8 mouse cellular contexts compared by ENCODE assay signal in the genomic region with DNA sequence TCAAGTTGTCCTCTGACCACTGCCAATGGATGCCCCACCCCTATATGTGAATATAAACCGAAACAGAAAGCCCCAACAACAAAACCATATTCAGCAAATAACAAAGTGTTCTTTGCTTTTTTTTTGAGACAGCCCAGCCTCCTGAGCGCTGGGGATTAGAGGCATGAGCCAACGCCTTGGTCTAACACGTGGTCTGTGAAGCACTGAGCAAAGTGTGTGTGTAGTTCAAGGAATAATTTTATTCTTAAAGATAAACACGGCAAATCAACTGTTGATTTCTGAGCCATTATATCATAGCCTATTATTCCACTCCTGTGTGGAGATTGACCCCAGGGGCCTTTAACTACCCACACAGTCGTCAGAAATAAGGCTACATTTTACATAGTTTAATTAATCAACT. TPM values are rescaled to one million over a fixed set of nuclear protein-coding genes. Genes with fewer than 3 reads are reported as not detected.
DNase-seq lines count a peak whose midpoint lies in the region; ATAC-seq and TF ChIP-seq lines count a peak whose summit lies in the region.

No protein-coding gene starts in this region.

- no peak overlapping the region for H3K9ac ChIP-seq in heart, embryonic 11.5 days (ENCODE audit: low read depth, low read length)
- H3K9ac ChIP-seq in forebrain, embryonic 16.5 days (replicated peaks; ENCODE audit: low read depth, low read length) = no peak overlapping the region

- intact Hi-C loops in heart, postnatal 10 days (cut with DNase I) = no loop called here
- intact Hi-C loops in left cerebral cortex, postnatal 4 days (cut with DNase I) = no loop called here

- no peak for TF ChIP-seq CTCF in E14TG2a.4 (conservative IDR thresholded peaks at IDR 0.05; ENCODE audit: low read length)
- no peak for TF ChIP-seq CTCF in thymus, adult 2 months (IDR thresholded peaks at IDR 0.05; ENCODE audit: borderline replicate concordance, control insufficient read depth, extremely low read depth, insufficient read depth, low read length, poor library complexity)

- H3K4me3 ChIP-seq in heart, embryonic 11.5 days (ENCODE audit: low read depth, low read length) = no peak overlapping the region
- peak overlapping the region; percentile 96 for H3K4me3 ChIP-seq in E14TG2a.4 (replicated peaks; ENCODE audit: low read length)
- H3K4me3 ChIP-seq in forebrain, embryonic 16.5 days (replicated peaks; ENCODE audit: low read length) = peak overlapping the region; percentile 55
- peak overlapping the region; percentile 77 for H3K4me3 ChIP-seq in midbrain, embryonic 10.5 days
- no peak overlapping the region for H3K4me3 ChIP-seq in thymus, adult 2 months (ENCODE audit: control insufficient read depth, insufficient read depth, low read length)

- 89% methylated on average over 6 of the region's 6 CpGs for WGBS in heart, embryonic 11.5 days (ENCODE audit: insufficient replicate concordance)
- WGBS in forebrain, embryonic 16.5 days = 65% methylated on average over 6 of the region's 6 CpGs
- 80% methylated on average over 6 of the region's 6 CpGs for WGBS in midbrain, embryonic 10.5 days
- 60% methylated on average over 6 of the region's 6 CpGs for WGBS in thymus, adult 2 months

- H3K27ac ChIP-seq in heart, embryonic 11.5 days (ENCODE audit: low read depth, low read length) = no peak overlapping the region
- no peak overlapping the region for H3K27ac ChIP-seq in forebrain, embryonic 16.5 days (ENCODE audit: low read length)
- no peak overlapping the region for H3K27ac ChIP-seq in midbrain, embryonic 10.5 days (replicated peaks)
- H3K27ac ChIP-seq in thymus, adult 2 months (ENCODE audit: control insufficient read depth, insufficient read depth, low read length) = no peak overlapping the region

- H3K36me3 ChIP-seq in heart, embryonic 11.5 days (ENCODE audit: control insufficient read depth, insufficient read depth, low read length) = peaks cover 22% of the 10 kb centered on the region
- peaks cover 43% of the 10 kb centered on the region for H3K36me3 ChIP-seq in E14TG2a.4 (ENCODE audit: insufficient read depth, low read length)
- peaks cover 16% of the 10 kb centered on the region for H3K36me3 ChIP-seq in forebrain, embryonic 16.5 days (ENCODE audit: control insufficient read depth, insufficient read depth)
- H3K36me3 ChIP-seq in midbrain, embryonic 10.5 days = peaks cover 52% of the 10 kb centered on the region
- peaks cover 23% of the 10 kb centered on the region for H3K36me3 ChIP-seq in thymus, adult 2 months (ENCODE audit: control insufficient read depth, insufficient read depth, low read length)

- H3K27me3 ChIP-seq in heart, embryonic 11.5 days (ENCODE audit: control insufficient read depth, insufficient read depth, low read length) = no peaks in the 10 kb centered on the region
- H3K27me3 ChIP-seq in E14TG2a.4 (ENCODE audit: insufficient read depth, low read length) = 0 out of 2 replicates have a peak, but pooled peaks cover 9% of the 10 kb centered on the region
- H3K27me3 ChIP-seq in forebrain, embryonic 16.5 days (replicated peaks; ENCODE audit: control insufficient read depth, insufficient read depth, low read length) = no peaks in the 10 kb centered on the region
- peaks cover 12% of the 10 kb centered on the region for H3K27me3 ChIP-seq in midbrain, embryonic 10.5 days (ENCODE audit: low read depth, poor library complexity, severe bottlenecking)
- H3K27me3 ChIP-seq in thymus, adult 2 months (ENCODE audit: control insufficient read depth, insufficient read depth, low read length) = no peaks in the 10 kb centered on the region

- peak overlapping the region; percentile 76 for H3K4me2 ChIP-seq in heart, embryonic 11.5 days
- H3K4me2 ChIP-seq in forebrain, embryonic 16.5 days (ENCODE audit: low read length) = peak overlapping the region; percentile 85

- peaks cover 12% of the 10 kb centered on the region for H3K4me1 ChIP-seq in heart, embryonic 11.5 days (ENCODE audit: control insufficient read depth, insufficient read depth, low read length)
- H3K4me1 ChIP-seq in E14TG2a.4 (replicated peaks; ENCODE audit: low read depth, low read length) = peaks cover 76% of the 10 kb centered on the region
- H3K4me1 ChIP-seq in forebrain, embryonic 16.5 days (replicated peaks; ENCODE audit: control insufficient read depth, insufficient read depth, low read length) = peaks cover 25% of the 10 kb centered on the region
- peaks cover 33% of the 10 kb centered on the region for H3K4me1 ChIP-seq in midbrain, embryonic 10.5 days
- H3K4me1 ChIP-seq in thymus, adult 2 months (replicated peaks; ENCODE audit: control insufficient read depth, insufficient read depth, low read length) = peaks cover 24% of the 10 kb centered on the region

- DNase-seq in heart, postnatal 10 days = no peak
- DNase-seq in midbrain, embryonic 10.5 days (ENCODE audit: low spot score) = no peak
- DNase-seq in left cerebral cortex, postnatal 4 days = no peak
- DNase-seq in thymus, adult 2 months = no peak
- no peak for DNase-seq in spleen, adult 18-20 months

- no peak for TF ChIP-seq POLR2A in thymus, adult 2 months (IDR thresholded peaks at IDR 0.05; ENCODE audit: control insufficient read depth, extremely low read depth, insufficient read depth, low read length, poor library complexity)

- ATAC-seq in heart, embryonic 11.5 days (replicated peaks; ENCODE audit: insufficient number of reproducible peaks, low FRiP score, low TSS enrichment) = no peak
- no peak for ATAC-seq in forebrain, embryonic 16.5 days

- H3K9me3 ChIP-seq in heart, embryonic 11.5 days (replicated peaks; ENCODE audit: control insufficient read depth, low read length) = no peaks in the 10 kb centered on the region
- H3K9me3 ChIP-seq in E14TG2a.4 (ENCODE audit: low read length) = no peaks in the 10 kb centered on the region
- H3K9me3 ChIP-seq in forebrain, embryonic 16.5 days (ENCODE audit: control insufficient read depth, low read length) = peaks cover 2% of the 10 kb centered on the region; the same call in 1 of the 2 replicates
- H3K9me3 ChIP-seq in midbrain, embryonic 10.5 days (replicated peaks) = peaks cover 7% of the 10 kb centered on the region; the same call in 1 of the 2 replicates

RNA-seq across cellular contexts. Expression of gene Txn1, which starts 1.6 kb away (rescaled TPM):
- polyA plus RNA-seq in heart, embryonic 11.5 days (2014; fragmentation: Nextera tagmentation; extraction: Ambion mirVana) = 318 and 328 TPM in 2 replicates
- total RNA-seq in heart, postnatal 10 days (2021) = 100 to 1,000 TPM; 161 to 178 TPM
- 261 and 274 TPM in 2 replicates for polyA plus RNA-seq in forebrain, embryonic 16.5 days (2015; fragmentation: Nextera tagmentation; extraction: Ambion mirVana)
- 382 and 417 TPM in 2 replicates for polyA plus RNA-seq in midbrain, embryonic 10.5 days (2016; fragmentation: Nextera tagmentation; extraction: Ambion mirVana)
- total RNA-seq in left cerebral cortex, postnatal 4 days (2021) = 100 to 1,000 TPM; 187 to 191 TPM
- 195 and 214 TPM in 2 replicates for polyA plus RNA-seq in thymus, adult 2 months (2012; rRNA removed)

RNA-seq across cellular contexts. Expression of gene D630039A03Rik, which starts 38.5 kb away (rescaled TPM):
- polyA plus RNA-seq in heart, embryonic 11.5 days (2014; fragmentation: Nextera tagmentation; extraction: Ambion mirVana) = 0.07 and 0.10 TPM in 2 replicates
- total RNA-seq in heart, postnatal 10 days (2021) = under 1 TPM; 0.19 to 0.20 TPM
- polyA plus RNA-seq in forebrain, embryonic 16.5 days (2015; fragmentation: Nextera tagmentation; extraction: Ambion mirVana) = not detected in 2 replicates
- polyA plus RNA-seq in midbrain, embryonic 10.5 days (2016; fragmentation: Nextera tagmentation; extraction: Ambion mirVana) = 0.07 and 0.10 TPM in 2 replicates
- not detected for total RNA-seq in left cerebral cortex, postnatal 4 days (2021)
- 0.14 and 0.26 TPM in 2 replicates for polyA plus RNA-seq in thymus, adult 2 months (2012; rRNA removed)

RNA-seq across cellular contexts. Expression of gene Txndc8, which starts 54.3 kb away (rescaled TPM):
- polyA plus RNA-seq in heart, embryonic 11.5 days (2014; fragmentation: Nextera tagmentation; extraction: Ambion mirVana) = not detected in 2 replicates
- total RNA-seq in heart, postnatal 10 days (2021) = not detected
- not detected in 2 replicates for polyA plus RNA-seq in forebrain, embryonic 16.5 days (2015; fragmentation: Nextera tagmentation; extraction: Ambion mirVana)
- not detected in 2 replicates for polyA plus RNA-seq in midbrain, embryonic 10.5 days (2016; fragmentation: Nextera tagmentation; extraction: Ambion mirVana)
- total RNA-seq in left cerebral cortex, postnatal 4 days (2021) = not detected
- polyA plus RNA-seq in thymus, adult 2 months (2012; rRNA removed) = not detected in 2 replicates

Comparison
In these comparisons a context has a peak if more than half of its experiments do, and no peak if none do; other contexts are left out.
1. H3K4me3 ChIP-seq: peak in E14TG2a.4 (single experiment), forebrain, embryonic 16.5 days (single experiment) and midbrain, embryonic 10.5 days (single experiment); none in heart, embryonic 11.5 days (single experiment) and thymus, adult 2 months (single experiment).